ENCODE assay signal across 16 mouse cellular contexts in the genomic region with DNA sequence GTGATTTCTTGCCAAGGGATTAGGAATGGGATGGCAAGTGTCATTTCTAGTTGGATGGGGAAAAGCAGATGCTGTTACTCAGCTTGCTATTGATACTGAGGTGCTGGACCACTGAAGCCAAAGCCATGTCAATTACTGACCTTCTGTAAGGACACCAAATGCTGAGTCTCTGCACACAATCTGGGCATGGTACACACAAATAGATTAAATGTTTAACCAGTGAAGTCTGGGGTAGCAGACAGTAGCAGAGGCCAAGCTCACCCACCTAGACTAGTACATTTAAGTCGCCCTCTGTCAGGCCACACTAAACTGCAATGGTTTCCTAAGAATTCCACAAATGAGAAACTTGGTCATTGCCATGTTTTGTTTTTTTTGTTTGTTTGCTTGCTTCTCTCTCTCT.
"Had no signal": no experiment of that assay in that cellular context is flagged by ENCODE, and none has a peak within 500 bp of the region (broad histone marks: within the 10 kb centered on the region; RNA-seq: fewer than 3 reads in every experiment).

No protein-coding gene starts in this region.

- H3K9ac ChIP-seq: neural tube, embryonic 13.5 days; neural tube, embryonic 15.5 days; stomach, embryonic 15.5 days had no signal

- H3K27ac ChIP-seq: neural tube, embryonic 13.5 days; neural tube, embryonic 15.5 days; stomach, embryonic 15.5 days; stomach, postnatal 0 days had no signal

- H3K36me3 ChIP-seq: neural tube, embryonic 13.5 days; neural tube, embryonic 15.5 days; stomach, embryonic 15.5 days had no signal

- H3K4me2 ChIP-seq: neural tube, embryonic 13.5 days; neural tube, embryonic 15.5 days; stomach, embryonic 15.5 days had no signal

- H3K27me3 ChIP-seq: neural tube, embryonic 13.5 days; neural tube, embryonic 15.5 days; stomach, embryonic 15.5 days had no signal

- H3K4me3 ChIP-seq: neural tube, embryonic 13.5 days; neural tube, embryonic 15.5 days; stomach, embryonic 15.5 days had no signal

- H3K9me3 ChIP-seq: neural tube, embryonic 13.5 days; neural tube, embryonic 15.5 days; stomach, embryonic 15.5 days had no signal

- DNase-seq: retina, postnatal 1 day; right cerebral cortex, adult 18-20 months; right cerebral cortex, postnatal 14 days; right cerebral cortex, postnatal 25 days; right cerebral cortex, postnatal 4 days; spleen, adult 18-20 months; thymus, adult 18-20 months; thymus, adult 2 months; thymus, postnatal 14 days; thymus, postnatal 25 days; thymus, postnatal 36 days; thymus, postnatal 4 days had no signal
